Mouse (Mus musculus): Measurements from ENCODE around the gene Yif1b.
A peak's percentile ranks its signal among the peaks of the same experiment; 100 is the strongest.

Gene Yif1b

GRCm38 (mm10) chr7:29244732-29245416 is 6.7 kb downstream of the Yif1b start:
- DNase-seq (ENCODE audit: low spot score), result peak; percentile 55

- no peak for DNase-seq (ENCODE audit: low spot score)
These were observed 7.9 kb downstream of the Yif1b start for GRCm38 (mm10) chr7:29246015-29246414.

GRCm38 (mm10) chr7:29246619-29247313 is 8.6 kb downstream of the Yif1b start:
- no peak for DNase-seq (ENCODE audit: low spot score)

- DNase-seq (ENCODE audit: low spot score), result peak; percentile 85
These were observed 9.2 kb downstream of the Yif1b start for GRCm38 (mm10) chr7:29247314-29247700.

GRCm38 (mm10) chr7:29247706-29248105 is 9.6 kb downstream of the Yif1b start:
- no peak for DNase-seq (ENCODE audit: low spot score)

GRCm38 (mm10) chr7:29248261-29248841 is 10.2 kb downstream of the Yif1b start, which contains the start of gene 2200002D01Rik:
TSS of gene 2200002D01Rik (minus strand) at chr7:29248466.
- DNase-seq (ENCODE audit: low spot score), result no peak

- no peak for DNase-seq (ENCODE audit: low spot score)
These were observed 13.0 kb downstream of the Yif1b start for GRCm38 (mm10) chr7:29251166-29251565.

GRCm38 (mm10) chr7:29253842-29254241 is 15.7 kb downstream of the Yif1b start:
- DNase-seq (ENCODE audit: low spot score), result no peak

GRCm38 (mm10) chr7:29255875-29256274 is 17.7 kb downstream of the Yif1b start:
- DNase-seq (ENCODE audit: low spot score), result no peak

GRCm38 (mm10) chr7:29257368-29257767 is 19.2 kb downstream of the Yif1b start:
- no peak for DNase-seq (ENCODE audit: low spot score)

- DNase-seq (ENCODE audit: low spot score), result peak; percentile 32
These were observed 21.9 kb downstream of the Yif1b start for GRCm38 (mm10) chr7:29259781-29260730.

- no peak for DNase-seq (ENCODE audit: low spot score)
These were observed 24.0 kb downstream of the Yif1b start for GRCm38 (mm10) chr7:29262151-29262550.

- no peak for DNase-seq (ENCODE audit: low spot score)
These were observed 25.7 kb downstream of the Yif1b start for GRCm38 (mm10) chr7:29263831-29264230.

GRCm38 (mm10) chr7:29265636-29266035 is 27.5 kb downstream of the Yif1b start:
- DNase-seq (ENCODE audit: low spot score), result no peak

- no peak for DNase-seq (ENCODE audit: low spot score)
These were observed 28.8 kb downstream of the Yif1b start for GRCm38 (mm10) chr7:29266931-29267330.

GRCm38 (mm10) chr7:29270445-29270844 is 32.3 kb downstream of the Yif1b start:
- no peak for DNase-seq (ENCODE audit: low spot score)

GRCm38 (mm10) chr7:29271687-29272465 is 33.7 kb downstream of the Yif1b start:
- DNase-seq (ENCODE audit: low spot score), result no peak

- no peak for DNase-seq (ENCODE audit: low spot score)
These were observed 38.6 kb downstream of the Yif1b start for GRCm38 (mm10) chr7:29276715-29277114.

- DNase-seq (ENCODE audit: low spot score), result no peak
These were observed 39.4 kb downstream of the Yif1b start for GRCm38 (mm10) chr7:29277510-29277909.

GRCm38 (mm10) chr7:29279261-29279660 is 41.1 kb downstream of the Yif1b start:
- no peak for DNase-seq (ENCODE audit: low spot score)

- DNase-seq (ENCODE audit: low spot score), result no peak
These were observed 41.8 kb downstream of the Yif1b start for GRCm38 (mm10) chr7:29279924-29280323.
